Comparison of ENCODE assay signal across 8 mouse cellular contexts in the genomic region with DNA sequence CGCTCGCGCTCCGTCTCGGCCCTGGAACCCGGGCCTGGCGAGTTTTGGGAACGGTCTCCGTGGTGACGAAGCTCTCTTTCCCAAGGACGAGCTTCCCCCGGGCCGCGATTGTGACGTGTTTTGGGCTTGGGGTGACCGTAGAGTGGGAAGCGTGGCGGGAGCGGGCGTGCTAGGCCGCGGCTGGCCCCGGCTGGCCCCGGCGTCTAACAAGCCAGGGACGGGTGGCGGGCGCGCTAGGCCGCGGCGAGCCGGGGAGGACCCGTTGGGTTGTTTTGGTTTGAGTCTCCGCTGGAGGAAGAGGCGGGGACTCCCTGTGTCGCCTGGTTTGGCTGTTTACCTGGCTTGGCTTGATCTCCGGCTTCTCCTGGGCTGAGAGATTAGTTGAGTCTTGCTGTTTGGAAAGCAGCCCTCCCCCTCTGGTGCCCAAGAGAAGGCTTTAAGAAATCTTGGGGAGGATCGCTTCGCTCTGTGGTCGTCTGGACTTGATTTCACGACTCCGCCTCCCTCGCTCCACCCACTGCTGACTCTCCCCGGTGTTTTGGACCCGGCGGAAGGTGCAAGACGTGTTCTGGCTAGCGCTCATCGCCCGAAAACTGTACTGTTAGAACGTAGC. TPM values are rescaled to one million over a fixed set of nuclear protein-coding genes. Genes with fewer than 3 reads are reported as not detected.
DNase-seq lines count a peak whose midpoint lies in the region; ATAC-seq and TF ChIP-seq lines count a peak whose summit lies in the region.

No protein-coding gene starts in this region.

- peak overlapping the region; percentile 96 for H3K9ac ChIP-seq in heart, embryonic 16.5 days (ENCODE audit: low read length)
- peak overlapping the region; percentile 92 for H3K9ac ChIP-seq in liver, postnatal 0 days (replicated peaks)
- peak overlapping the region; percentile 76 for H3K9ac ChIP-seq in neural tube, embryonic 12.5 days
- peak overlapping the region; percentile 95 for H3K9ac ChIP-seq in stomach, embryonic 16.5 days (ENCODE audit: low read length)

- no peak for TF ChIP-seq CTCF in brain, embryonic 14.5 days (IDR thresholded peaks at IDR 0.05; ENCODE audit: borderline replicate concordance, extremely low read depth, insufficient read depth, insufficient read length)
- no peak for TF ChIP-seq CTCF in liver, postnatal 0 days (IDR thresholded peaks at IDR 0.05; ENCODE audit: low read depth)

- H3K4me2 ChIP-seq in heart, embryonic 16.5 days (ENCODE audit: low read depth, low read length), result peak overlapping the region; percentile 72
- H3K4me2 ChIP-seq in liver, postnatal 0 days (ENCODE audit: low read depth, low read length), result peak overlapping the region; percentile 70
- peak overlapping the region; percentile 81 for H3K4me2 ChIP-seq in neural tube, embryonic 12.5 days (replicated peaks)
- peak overlapping the region; percentile 70 for H3K4me2 ChIP-seq in stomach, embryonic 16.5 days (ENCODE audit: low read depth, low read length)

- H3K9me3 ChIP-seq in forebrain, embryonic 10.5 days, result no peaks in the 10 kb centered on the region
- no peaks in the 10 kb centered on the region for H3K9me3 ChIP-seq in heart, embryonic 16.5 days (replicated peaks; ENCODE audit: control insufficient read depth, low read length)
- H3K9me3 ChIP-seq in liver, postnatal 0 days (ENCODE audit: low read length), result no peaks in the 10 kb centered on the region
- no peaks in the 10 kb centered on the region for H3K9me3 ChIP-seq in neural tube, embryonic 12.5 days
- H3K9me3 ChIP-seq in stomach, embryonic 16.5 days (replicated peaks; ENCODE audit: control insufficient read depth, low read length), result no peaks in the 10 kb centered on the region

- ATAC-seq in CD4-positive, CD25-positive, alpha-beta regulatory T cell, adult 4 months, result peak; percentile 76
- ATAC-seq in heart, embryonic 16.5 days (replicated peaks; ENCODE audit: extremely low read depth, insufficient read depth, low FRiP score), result peak; percentile 87
- ATAC-seq in liver, postnatal 0 days, result peak; percentile 87
- ATAC-seq in neural tube, embryonic 12.5 days (ENCODE audit: low FRiP score, low read depth), result peak; percentile 72
- ATAC-seq in stomach, embryonic 16.5 days (ENCODE audit: insufficient read depth, low FRiP score), result peak; percentile 86

- H3K4me1 ChIP-seq in forebrain, embryonic 10.5 days, result peaks cover 14% of the 10 kb centered on the region
- peaks cover 4% of the 10 kb centered on the region; the same call in 1 of the 2 replicates for H3K4me1 ChIP-seq in heart, embryonic 16.5 days (ENCODE audit: control insufficient read depth, insufficient read depth, low read length)
- peaks cover 12% of the 10 kb centered on the region for H3K4me1 ChIP-seq in liver, postnatal 0 days (ENCODE audit: insufficient read depth)
- H3K4me1 ChIP-seq in neural tube, embryonic 12.5 days, result peaks cover 3% of the 10 kb centered on the region; the same call in 1 of the 2 replicates
- H3K4me1 ChIP-seq in stomach, embryonic 16.5 days (ENCODE audit: control insufficient read depth, insufficient read depth, low read length), result peaks cover 3% of the 10 kb centered on the region; the same call in 1 of the 2 replicates

- H3K27ac ChIP-seq in forebrain, embryonic 10.5 days, result peak overlapping the region; percentile 92
- peak overlapping the region; percentile 92 for H3K27ac ChIP-seq in heart, embryonic 16.5 days (ENCODE audit: low read length)
- peak overlapping the region; percentile 97 for H3K27ac ChIP-seq in liver, postnatal 0 days (ENCODE audit: low read depth)
- peak overlapping the region; percentile 72 for H3K27ac ChIP-seq in neural tube, embryonic 12.5 days
- peak overlapping the region; percentile 96 for H3K27ac ChIP-seq in stomach, embryonic 16.5 days (ENCODE audit: low read length)

- no peak for TF ChIP-seq POLR2A in brain, embryonic 14.5 days (IDR thresholded peaks at IDR 0.05; ENCODE audit: borderline replicate concordance, extremely low read depth, insufficient read depth, insufficient read length, poor library complexity, severe bottlenecking)

- no peaks in the 10 kb centered on the region for H3K36me3 ChIP-seq in forebrain, embryonic 10.5 days (replicated peaks)
- H3K36me3 ChIP-seq in heart, embryonic 16.5 days (ENCODE audit: control insufficient read depth, insufficient read depth), result no peaks in the 10 kb centered on the region
- H3K36me3 ChIP-seq in liver, postnatal 0 days (replicated peaks; ENCODE audit: insufficient read depth, low read length), result no peaks in the 10 kb centered on the region
- no peaks in the 10 kb centered on the region for H3K36me3 ChIP-seq in neural tube, embryonic 12.5 days
- no peaks in the 10 kb centered on the region for H3K36me3 ChIP-seq in stomach, embryonic 16.5 days (ENCODE audit: control insufficient read depth, insufficient read depth, low read length)

- H3K4me3 ChIP-seq in forebrain, embryonic 10.5 days, result peak overlapping the region; percentile 97
- H3K4me3 ChIP-seq in heart, embryonic 16.5 days (ENCODE audit: low read length), result peak overlapping the region; percentile 99
- peak overlapping the region; percentile 69 for H3K4me3 ChIP-seq in liver, postnatal 0 days (ENCODE audit: low read depth, low read length)
- H3K4me3 ChIP-seq in neural tube, embryonic 12.5 days, result peak overlapping the region; percentile 81
- H3K4me3 ChIP-seq in stomach, embryonic 16.5 days (replicated peaks; ENCODE audit: low read length), result peak overlapping the region; percentile 99

- under 1% methylated on average over 51 of the region's 52 CpGs for WGBS in forebrain, embryonic 10.5 days
- under 1% methylated on average over 52 of the region's 52 CpGs for WGBS in heart, embryonic 16.5 days
- WGBS in liver, postnatal 0 days (ENCODE audit: insufficient replicate concordance), result under 1% methylated on average over 49 of the region's 52 CpGs
- under 1% methylated on average over 52 of the region's 52 CpGs for WGBS in neural tube, embryonic 12.5 days
- WGBS in stomach, embryonic 16.5 days, result under 1% methylated on average over 52 of the region's 52 CpGs

- TF ChIP-seq EP300 in liver, postnatal 0 days (IDR thresholded peaks at IDR 0.05; ENCODE audit: low read depth), result peak; percentile 42; the same call in 1 of the 2 replicates

- peak; percentile 78 for DNase-seq in brain, embryonic 14.5 days (ENCODE audit: low read depth)
- peak; percentile 70 for DNase-seq in forebrain, embryonic 10.5 days (ENCODE audit: extremely low spot score, low spot score)
- DNase-seq in kidney, postnatal 36 days, result peak; percentile 90
- peak; percentile 89 for DNase-seq in liver, postnatal 0 days

- no peaks in the 10 kb centered on the region for H3K27me3 ChIP-seq in forebrain, embryonic 10.5 days (ENCODE audit: poor library complexity, severe bottlenecking)
- H3K27me3 ChIP-seq in heart, embryonic 16.5 days (ENCODE audit: control insufficient read depth, insufficient read depth, low read length), result no peaks in the 10 kb centered on the region
- H3K27me3 ChIP-seq in liver, postnatal 0 days (ENCODE audit: insufficient read depth, low read length), result no peaks in the 10 kb centered on the region
- H3K27me3 ChIP-seq in neural tube, embryonic 12.5 days (replicated peaks), result no peaks in the 10 kb centered on the region
- H3K27me3 ChIP-seq in stomach, embryonic 16.5 days (ENCODE audit: control insufficient read depth, insufficient read depth, low read length), result no peaks in the 10 kb centered on the region

RNA-seq across cellular contexts. Expression of a gene that starts 0.5 kb away (rescaled TPM):
- polyA plus RNA-seq in CD4-positive, CD25-positive, alpha-beta regulatory T cell, adult 4 months (2017; shearing (Covaris generic)), result 100 to 1,000 TPM; 217 to 262 TPM
- polyA plus RNA-seq in brain, embryonic 14.5 days (2012; rRNA removed), result 53.1 and 65.7 TPM in 2 replicates
- polyA plus RNA-seq in forebrain, embryonic 10.5 days (2016; fragmentation: Nextera tagmentation; extraction: Ambion mirVana), result 115 and 123 TPM in 2 replicates
- 112 and 113 TPM in 2 replicates for polyA plus RNA-seq in heart, embryonic 16.5 days (2015; fragmentation: Nextera tagmentation; extraction: Ambion mirVana)
- 110 and 117 TPM in 2 replicates for polyA plus RNA-seq in liver, postnatal 0 days (2015; fragmentation: Nextera tagmentation; extraction: Ambion mirVana)
- 132 and 140 TPM in 2 replicates for polyA plus RNA-seq in neural tube, embryonic 12.5 days (2016; fragmentation: Nextera tagmentation; extraction: Ambion mirVana)
- 113 and 121 TPM in 2 replicates for polyA plus RNA-seq in stomach, embryonic 16.5 days (2015; fragmentation: Nextera tagmentation; extraction: Ambion mirVana)

Comparison
In these comparisons a context has a peak if more than half of its experiments do, and no peak if none do; other contexts are left out.
1. Peak in every context shown above with its lines: DNase-seq, ATAC-seq, H3K4me3 ChIP-seq and H3K27ac ChIP-seq.